Mouse (Mus musculus): ENCODE data around the gene Pappa2.

- no peak for TF ChIP-seq CTCF (conservative IDR thresholded peaks at IDR 0.05; ENCODE audit: low read length)
- TF ChIP-seq NANOG (IDR thresholded peaks at IDR 0.05; ENCODE audit: borderline replicate concordance, low read length) = no peak
These were observed 163.8 kb downstream of the Pappa2 start for GRCm38 (mm10) chr1:158816479-158816878.

Data from E14TG2a.4 (cell line).